28 mouse cellular contexts compared by ENCODE assay signal in the genomic region with DNA sequence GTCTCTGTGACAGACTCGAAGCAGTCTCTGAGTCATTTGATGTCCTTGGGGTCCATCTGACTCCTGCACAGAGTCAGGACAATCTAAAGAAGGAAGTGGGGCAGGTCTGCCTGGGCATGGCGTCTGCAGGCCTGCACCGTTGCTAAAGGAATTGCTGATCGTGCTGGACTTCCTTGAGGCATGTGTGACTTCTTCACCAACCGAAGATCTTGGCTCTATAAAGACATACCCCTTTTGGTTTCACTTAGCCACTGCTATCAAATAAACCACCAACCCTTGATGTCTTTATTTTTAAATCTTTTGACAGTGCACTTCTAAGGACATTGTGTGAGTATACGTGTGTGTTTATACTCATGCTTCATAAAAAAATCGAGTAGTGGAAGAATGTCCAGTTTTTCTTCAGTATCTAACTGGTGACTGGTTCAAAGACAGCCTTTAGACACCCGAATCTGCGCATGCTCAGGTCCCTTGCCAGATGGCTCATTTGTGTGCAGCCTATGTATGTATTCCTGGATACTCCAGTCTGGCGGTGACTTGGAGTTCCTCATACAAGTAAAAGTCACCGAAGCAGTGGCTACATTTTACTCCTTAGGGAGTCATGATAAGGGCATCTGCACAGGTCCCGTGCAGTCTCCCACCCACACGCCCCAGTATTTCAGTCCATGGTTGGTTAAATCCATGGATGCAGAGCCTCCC. TPM values are rescaled to one million over a fixed set of nuclear protein-coding genes. Genes with fewer than 3 reads are reported as not detected.
DNase-seq lines count a peak whose midpoint lies in the region; ATAC-seq and TF ChIP-seq lines count a peak whose summit lies in the region.
"Had no signal": no experiment of that assay in that cellular context is flagged by ENCODE, and none has a peak within 500 bp of the region (broad histone marks: within the 10 kb centered on the region; RNA-seq: fewer than 3 reads in every experiment).

No protein-coding gene starts in this region.

- H3K4me2 ChIP-seq in forebrain, postnatal 0 days (ENCODE audit: low read depth), result no peak overlapping the region
- H3K4me2 ChIP-seq: hindbrain, embryonic 14.5 days had no signal

- TF ChIP-seq CTCF in forebrain, postnatal 0 days (IDR thresholded peaks at IDR 0.05; ENCODE audit: low read depth), result no peak
- TF ChIP-seq CTCF in spleen, adult 2 months (IDR thresholded peaks at IDR 0.05; ENCODE audit: extremely low read depth, insufficient read depth, insufficient read length, insufficient replicate concordance), result no peak

- H3K27me3 ChIP-seq in forebrain, postnatal 0 days (ENCODE audit: insufficient read depth, low read length), result no peaks in the 10 kb centered on the region
- H3K27me3 ChIP-seq in forebrain, embryonic 10.5 days (ENCODE audit: poor library complexity, severe bottlenecking), result no peaks in the 10 kb centered on the region
- H3K27me3 ChIP-seq in spleen, adult 2 months (ENCODE audit: control insufficient read depth, insufficient read depth, low read length), result no peaks in the 10 kb centered on the region
- H3K27me3 ChIP-seq: CH12.LX, Patski had no signal

- no peaks in the 10 kb centered on the region for H3K36me3 ChIP-seq in forebrain, postnatal 0 days (ENCODE audit: insufficient read depth)
- H3K36me3 ChIP-seq in forebrain, embryonic 10.5 days (replicated peaks), result no peaks in the 10 kb centered on the region
- H3K36me3 ChIP-seq in spleen, adult 2 months (ENCODE audit: control insufficient read depth, insufficient read depth, low read length), result peaks cover 11% of the 10 kb centered on the region
- H3K36me3 ChIP-seq: embryonic facial prominence, embryonic 10.5 days; G1E had no signal

- H3K27ac ChIP-seq in forebrain, postnatal 0 days (ENCODE audit: low read depth, low read length), result no peak overlapping the region
- H3K27ac ChIP-seq in forebrain, embryonic 10.5 days, result no peak overlapping the region
- 0 out of 2 replicates have a peak overlapping the region, but pooled peaks have one; percentile 4 for H3K27ac ChIP-seq in spleen, adult 2 months (ENCODE audit: insufficient read depth, low read length)
- H3K27ac ChIP-seq: embryonic facial prominence, embryonic 10.5 days; gastrocnemius, adult 2 months; hindbrain, embryonic 14.5 days; macrophage had no signal

- WGBS in forebrain, postnatal 0 days, result 84% methylated on average over 13 of the region's 13 CpGs
- 90% methylated on average over 13 of the region's 13 CpGs for WGBS in forebrain, embryonic 10.5 days
- WGBS in spleen, adult 2 months, result 56% methylated on average over 13 of the region's 13 CpGs

- ATAC-seq in forebrain, postnatal 0 days, result peak; percentile 42; the same call in 1 of the 2 replicates
- ATAC-seq in inflammation-experienced regulatory T-cells, adult 6 months, result peak; percentile 67
- ATAC-seq: intestine, embryonic 16.5 days; lung, postnatal 0 days; Patski had no signal

- DNase-seq in forebrain, postnatal 0 days, result peak; percentile 48
- no peak for DNase-seq in forebrain, embryonic 10.5 days (ENCODE audit: extremely low spot score, low spot score)
- no peak for DNase-seq in spleen, adult 2 months (ENCODE audit: low read depth in 1 of 2, low spot score in 2 of 2)
- DNase-seq in spleen, postnatal 14 days (ENCODE audit: low spot score in 2 of 2), result no peak
- no peak for DNase-seq in adrenal gland, adult (ENCODE audit: inconsistent age in 2 of 2, low spot score in 1 of 2)
- DNase-seq in embryo, embryonic 10.5 days (ENCODE audit: low spot score), result no peak
- DNase-seq: adrenal gland, postnatal 10 days; cerebellum, adult 9-10 months; gastrocnemius, adult 2 months; heart, postnatal 36 days; kidney, adult 9 months; kidney, postnatal 14 days; thymus, postnatal 25 days had no signal

- H3K9me3 ChIP-seq in forebrain, postnatal 0 days (ENCODE audit: low read length), result no peaks in the 10 kb centered on the region
- H3K9me3 ChIP-seq in forebrain, embryonic 10.5 days, result no peaks in the 10 kb centered on the region
- H3K9me3 ChIP-seq: embryonic facial prominence, embryonic 10.5 days had no signal

- TF ChIP-seq POLR2A in spleen, adult 2 months (IDR thresholded peaks at IDR 0.05; ENCODE audit: low read depth, low read length), result no peak

- no peaks in the 10 kb centered on the region for H3K4me1 ChIP-seq in forebrain, postnatal 0 days (ENCODE audit: insufficient read depth)
- peaks cover 12% of the 10 kb centered on the region; the same call in 1 of the 2 replicates for H3K4me1 ChIP-seq in forebrain, embryonic 10.5 days
- H3K4me1 ChIP-seq in spleen, adult 2 months (ENCODE audit: control insufficient read depth, insufficient read depth, insufficient read length), result peaks cover 23% of the 10 kb centered on the region

- H3K4me3 ChIP-seq in forebrain, postnatal 0 days (ENCODE audit: low read depth, low read length), result no peak overlapping the region
- H3K4me3 ChIP-seq in forebrain, embryonic 10.5 days, result no peak overlapping the region
- H3K4me3 ChIP-seq in spleen, adult 2 months (ENCODE audit: extremely low read depth, insufficient read depth, insufficient read length), result no peak overlapping the region
- H3K4me3 ChIP-seq: embryonic facial prominence, embryonic 10.5 days; gastrocnemius, adult 2 months had no signal

- H3K9ac ChIP-seq in forebrain, postnatal 0 days, result no peak overlapping the region
- H3K9ac ChIP-seq: hindbrain, embryonic 14.5 days had no signal

RNA-seq across cellular contexts. Expression of gene Fam169b, which starts 24.9 kb away (rescaled TPM):
- 0.08 and 0.14 TPM in 2 replicates for total RNA-seq in forebrain, postnatal 0 days (2014; rRNA removed)
- 0.08 and 0.12 TPM in 2 replicates for polyA plus RNA-seq in forebrain, postnatal 0 days (2015; fragmentation: Nextera tagmentation; extraction: Ambion mirVana)
- polyA plus RNA-seq in forebrain, embryonic 10.5 days (2016; fragmentation: Nextera tagmentation; extraction: Ambion mirVana), result 0.12 and 0.38 TPM in 2 replicates
- 27.9 and 29.2 TPM in 2 replicates for polyA plus RNA-seq in spleen, adult 2 months (2012; rRNA removed)
- 100 to 1,000 TPM in 2 of 3 experiments, 10 to 100 TPM in 1; 45.3 to 127 (median 108) TPM for polyA plus RNA-seq in inflammation-experienced regulatory T-cells, adult 6 months (2017; shearing (Covaris generic))
- total RNA-seq: midbrain, postnatal 0 days had no signal
- polyA plus RNA-seq: G1E; midbrain, postnatal 0 days had no signal

RNA-seq across cellular contexts. Expression of gene Pgpep1l, which starts 34.5 kb away (rescaled TPM):
- total RNA-seq in forebrain, postnatal 0 days (2014; rRNA removed), result 1.0 and 1.1 TPM in 2 replicates
- not detected in 2 replicates for polyA plus RNA-seq in forebrain, postnatal 0 days (2015; fragmentation: Nextera tagmentation; extraction: Ambion mirVana)
- 0.16 TPM in 1 of 2 replicates, not detected in the other for polyA plus RNA-seq in forebrain, embryonic 10.5 days (2016; fragmentation: Nextera tagmentation; extraction: Ambion mirVana)
- 0.36 and 0.53 TPM in 2 replicates for polyA plus RNA-seq in spleen, adult 2 months (2012; rRNA removed)
- 1 to 10 TPM in 2 of 3 experiments, under 1 TPM in 1; 0.98 to 6.9 (median 4.2) TPM for polyA plus RNA-seq in inflammation-experienced regulatory T-cells, adult 6 months (2017; shearing (Covaris generic))
- total RNA-seq: CH12.LX; G1E; midbrain, postnatal 0 days; neutrophil, adult 5-6 weeks had no signal
- polyA plus RNA-seq: embryonic facial prominence, embryonic 10.5 days; forebrain, embryonic 11.5 days; intestine, embryonic 16.5 days; limb, embryonic 11.5 days; liver, embryonic 16.5 days; lung, postnatal 0 days; midbrain, postnatal 0 days; Patski; small intestine, adult 2 months had no signal

Comparison
In these comparisons a context has a peak if more than half of its experiments do, and no peak if none do; other contexts are left out.
1. RNA of gene Fam169b, which starts 24.9 kb away (polyA plus RNA-seq): 45.3 to 127 TPM in inflammation-experienced regulatory T-cells, adult 6 months and 27.9 to 29.2 TPM in spleen, adult 2 months; 0.12 to 0.38 TPM in forebrain, embryonic 10.5 days and 0.08 to 0.12 TPM in forebrain, postnatal 0 days; every median in the first group is over 10 times any median in the second.